Mouse (Mus musculus) MEL (cell line): ENCODE results near the gene Akap5. TPM values are rescaled to one million over a fixed set of nuclear protein-coding genes. Genes with fewer than 3 reads are reported as not detected.

Source experiments
- DNase-seq: peaks from one replicate; pipeline ENCODE4 v3.0.0; 2011; ENCODE audit warnings: low read depth, low spot score
- H3K27ac ChIP-seq: 2 replicates; pipeline ENCODE4 v1.5.1; 2012; ENCODE audit warnings: low read depth, mild to moderate bottlenecking, control low read depth, low read length, moderate library complexity; ENCODE audit not compliant: control insufficient read depth
- H3K27me3 ChIP-seq, 2 experiments: fragments of 150-350 bp in 1 of 2; sonication (generic) in 1 of 2; 2 replicates each; pipeline ENCODE4 v1.6.1; 2012; ENCODE audit warnings: low read length in 2 of 2, mild to moderate bottlenecking in 2 of 2, improper control_type of control experiment in 1 of 2, moderate library complexity in 1 of 2; ENCODE audit not compliant: insufficient read depth in 2 of 2, control insufficient read depth in 1 of 2
- H3K36me3 ChIP-seq, 2 experiments: 2 replicates each; pipeline ENCODE4 v1.6.1; 2012 to 2014; ENCODE audit warnings: low read length in 2 of 2, improper control_type of control experiment in 1 of 2, inconsistent platforms in 1 of 2, mild to moderate bottlenecking in 1 of 2; ENCODE audit not compliant: insufficient read depth in 2 of 2, control insufficient read depth in 1 of 2
- H3K4me1 ChIP-seq, 2 experiments: fragments of 150-350 bp in 1 of 2; sonication (generic) in 1 of 2; 2 replicates each; pipeline ENCODE4 v1.6.1; 2012; ENCODE audit warnings: low read length in 2 of 2, improper control_type of control experiment in 1 of 2, mild to moderate bottlenecking in 1 of 2; ENCODE audit not compliant: insufficient read depth in 2 of 2, control insufficient read depth in 1 of 2
- H3K4me3 ChIP-seq, 2 experiments: fragments of 150-350 bp in 1 of 2; sonication (generic) in 1 of 2; 2 replicates each; pipeline ENCODE4 v1.5.1; 2012; ENCODE audit warnings: low read depth in 2 of 2, low read length in 2 of 2, mild to moderate bottlenecking in 2 of 2, moderate library complexity in 2 of 2, control low read depth in 1 of 2, improper control_type of control experiment in 1 of 2; ENCODE audit not compliant: control insufficient read depth in 1 of 2, insufficient read depth in 1 of 2
- H3K79me2 ChIP-seq: 2 replicates; pipeline ENCODE4 v1.6.1; 2012; ENCODE audit warnings: mild to moderate bottlenecking, low read length, moderate library complexity; ENCODE audit not compliant: control insufficient read depth, poor library complexity, insufficient read depth
- H3K9ac ChIP-seq: 2 replicates; pipeline ENCODE4 v1.6.1; 2012; ENCODE audit warnings: low read depth, mild to moderate bottlenecking, control low read depth, low read length, moderate library complexity; ENCODE audit not compliant: control insufficient read depth, poor library complexity, severe bottlenecking
- H3K9me3 ChIP-seq: fragments of 150-350 bp; sonication (generic); replicated peaks from 2 replicates; pipeline ENCODE4 v1.6.1; 2012; ENCODE audit warnings: mild to moderate bottlenecking, low read length, improper control_type of control experiment, moderate library complexity; ENCODE audit not compliant: insufficient read depth
- BHLHE40 ChIP-seq: IDR thresholded peaks from 2 replicates; pipeline ENCODE4 v1.6.1; 2012; ENCODE audit warnings: low read depth, mild to moderate bottlenecking, inconsistent platforms, low read length, improper control_type of control experiment, borderline replicate concordance
- CHD1 ChIP-seq: IDR thresholded peaks from 2 replicates; pipeline ENCODE4 v1.6.1; 2012; ENCODE audit warnings: low read depth, mild to moderate bottlenecking, inconsistent platforms, low read length, improper control_type of control experiment
- CHD2 ChIP-seq: IDR thresholded peaks from 2 replicates; pipeline ENCODE4 v1.6.1; 2011; ENCODE audit warnings: low read length, improper control_type of control experiment
- CTCF ChIP-seq, 3 experiments: IDR thresholded peaks in 2 of 3; conservative IDR thresholded peaks in 1 of 3; 2 replicates each; pipeline ENCODE4 v1.5.1; 2011 to 2012; ENCODE audit warnings: low read length in 3 of 3, low read depth in 2 of 3, mild to moderate bottlenecking in 2 of 3, improper control_type of control experiment in 1 of 3, inconsistent platforms in 1 of 3, mixed read lengths in 1 of 3, moderate library complexity in 1 of 3; ENCODE audit not compliant: control insufficient read depth in 1 of 3, insufficient read depth in 1 of 3, poor library complexity in 1 of 3, severe bottlenecking in 1 of 3
- E2F4 ChIP-seq: IDR thresholded peaks from 2 replicates; pipeline ENCODE4 v1.6.1; 2011; ENCODE audit warnings: low read depth, low read length, improper control_type of control experiment, borderline replicate concordance
- ELF1 ChIP-seq: IDR thresholded peaks from 2 replicates; pipeline ENCODE4 v1.6.1; 2014; ENCODE audit warnings: low read depth, mild to moderate bottlenecking, inconsistent platforms, low read length, improper control_type of control experiment, moderate library complexity
- EP300 ChIP-seq, 2 experiments: IDR thresholded peaks; 2 replicates each; pipeline ENCODE4 v1.6.1; 2011; ENCODE audit warnings: improper control_type of control experiment in 2 of 2, low read length in 2 of 2, low read depth in 1 of 2, mild to moderate bottlenecking in 1 of 2
- ETS1 ChIP-seq: IDR thresholded peaks from 2 replicates; pipeline ENCODE4 v1.6.1; 2012; ENCODE audit warnings: low read depth, mild to moderate bottlenecking, inconsistent platforms, low read length, improper control_type of control experiment, moderate library complexity
- GABPA ChIP-seq: IDR thresholded peaks from 2 replicates; pipeline ENCODE4 v1.6.1; 2012; ENCODE audit warnings: low read depth, mild to moderate bottlenecking, inconsistent platforms, low read length, improper control_type of control experiment, moderate library complexity
- GATA1 ChIP-seq: IDR thresholded peaks from 2 replicates; pipeline ENCODE4 v1.6.1; 2011; ENCODE audit warnings: low read depth, low read length, improper control_type of control experiment
- HCFC1 ChIP-seq: IDR thresholded peaks from 2 replicates; pipeline ENCODE4 v1.6.1; 2012; ENCODE audit warnings: low read depth, mild to moderate bottlenecking, inconsistent platforms, low read length, improper control_type of control experiment, moderate library complexity
- JUND ChIP-seq: IDR thresholded peaks from 2 replicates; pipeline ENCODE4 v1.6.1; 2011; ENCODE audit warnings: low read depth, mild to moderate bottlenecking, improper control_type of control experiment, low read length
- KAT2A ChIP-seq: conservative IDR thresholded peaks from 2 replicates; pipeline ENCODE4 v1.6.1; 2012; ENCODE audit warnings: low read depth, low read length, improper control_type of control experiment, inconsistent platforms
- MAX ChIP-seq: IDR thresholded peaks from 2 replicates; pipeline ENCODE4 v1.6.1; 2011; ENCODE audit warnings: low read length, improper control_type of control experiment
- MAZ ChIP-seq: IDR thresholded peaks from 2 replicates; pipeline ENCODE4 v1.6.1; 2012; ENCODE audit warnings: low read depth, mild to moderate bottlenecking, inconsistent platforms, low read length, improper control_type of control experiment
- MEF2A ChIP-seq: IDR thresholded peaks from 2 replicates; pipeline ENCODE4 v1.6.1; 2014; ENCODE audit warnings: low read depth, mild to moderate bottlenecking, inconsistent platforms, low read length, improper control_type of control experiment; ENCODE audit not compliant: poor library complexity, insufficient replicate concordance, severe bottlenecking; ENCODE audit errors: extremely low read depth
- MXI1 ChIP-seq: IDR thresholded peaks from 2 replicates; pipeline ENCODE4 v1.6.1; 2011; ENCODE audit warnings: mild to moderate bottlenecking, low read depth, low read length, improper control_type of control experiment
- MYB ChIP-seq: IDR thresholded peaks from 2 replicates; pipeline ENCODE4 v1.6.1; 2011; ENCODE audit warnings: mild to moderate bottlenecking, low read depth, low read length, improper control_type of control experiment
- MYC ChIP-seq: IDR thresholded peaks from 2 replicates; pipeline ENCODE4 v1.6.1; 2011; ENCODE audit warnings: low read depth, mild to moderate bottlenecking, low read length, improper control_type of control experiment, moderate library complexity
- NELFE ChIP-seq: IDR thresholded peaks from 2 replicates; pipeline ENCODE4 v1.6.1; 2011; ENCODE audit warnings: low read depth, low read length, improper control_type of control experiment
- NRF1 ChIP-seq: IDR thresholded peaks from 2 replicates; pipeline ENCODE4 v1.6.1; 2014; ENCODE audit warnings: low read depth, mild to moderate bottlenecking, inconsistent platforms, low read length, improper control_type of control experiment, moderate library complexity; ENCODE audit not compliant: poor library complexity, insufficient read depth, severe bottlenecking
- POLR2A ChIP-seq, 2 experiments: IDR thresholded peaks; 2 replicates each; pipeline ENCODE4 v1.6.1; 2011 to 2012; ENCODE audit warnings: low read length in 2 of 2, mild to moderate bottlenecking in 2 of 2, control low read depth in 1 of 2, improper control_type of control experiment in 1 of 2, low read depth in 1 of 2, moderate library complexity in 1 of 2; ENCODE audit not compliant: control insufficient read depth in 1 of 2, insufficient read depth in 1 of 2, poor library complexity in 1 of 2
- POLR2AphosphoS2 ChIP-seq: IDR thresholded peaks from 2 replicates; pipeline ENCODE4 v1.6.1; 2011; ENCODE audit warnings: low read length, improper control_type of control experiment
- POLR2AphosphoS5 ChIP-seq: IDR thresholded peaks from 2 replicates; pipeline ENCODE4 v1.6.1; 2012; ENCODE audit warnings: low read depth, borderline replicate concordance, mild to moderate bottlenecking, inconsistent platforms, low read length, moderate library complexity, mixed read lengths
- RAD21 ChIP-seq: IDR thresholded peaks from 2 replicates; pipeline ENCODE4 v1.6.1; 2011; ENCODE audit warnings: mild to moderate bottlenecking, low read depth, low read length, improper control_type of control experiment
- RCOR1 ChIP-seq: IDR thresholded peaks from 2 replicates; pipeline ENCODE4 v1.6.1; 2012; ENCODE audit warnings: low read depth, mild to moderate bottlenecking, inconsistent platforms, low read length, improper control_type of control experiment
- SIN3A ChIP-seq: IDR thresholded peaks from 2 replicates; pipeline ENCODE4 v1.6.1; 2012; ENCODE audit warnings: low read length, improper control_type of control experiment, inconsistent platforms
- SMC3 ChIP-seq: IDR thresholded peaks from 2 replicates; pipeline ENCODE4 v1.6.1; 2011; ENCODE audit warnings: low read depth, low read length, improper control_type of control experiment
- TAL1 ChIP-seq: IDR thresholded peaks from 2 replicates; pipeline ENCODE4 v1.6.1; 2012; ENCODE audit warnings: mild to moderate bottlenecking, inconsistent platforms, low read length, moderate library complexity, mixed read lengths
- TBP ChIP-seq: IDR thresholded peaks from 2 replicates; pipeline ENCODE4 v1.8.0; 2011; ENCODE audit warnings: low read depth, low read length, improper control_type of control experiment
- TCF12 ChIP-seq: IDR thresholded peaks from 2 replicates; pipeline ENCODE4 v1.6.1; 2014; ENCODE audit warnings: low read depth, mild to moderate bottlenecking, inconsistent platforms, low read length, improper control_type of control experiment, moderate library complexity
- USF1 ChIP-seq: IDR thresholded peaks from 2 replicates; pipeline ENCODE4 v1.6.1; 2014; ENCODE audit warnings: low read depth, mild to moderate bottlenecking, inconsistent platforms, low read length, improper control_type of control experiment, moderate library complexity
- USF2 ChIP-seq, 2 experiments: IDR thresholded peaks; 2 replicates each; pipeline ENCODE4 v1.6.1; 2011 to 2012; ENCODE audit warnings: improper control_type of control experiment in 2 of 2, low read length in 2 of 2, borderline replicate concordance in 1 of 2, inconsistent platforms in 1 of 2, low read depth in 1 of 2, mild to moderate bottlenecking in 1 of 2; ENCODE audit not compliant: insufficient read depth in 1 of 2
- ZC3H11A ChIP-seq: IDR thresholded peaks from 2 replicates; pipeline ENCODE4 v1.6.1; 2012; ENCODE audit warnings: low read depth, mild to moderate bottlenecking, inconsistent platforms, low read length, improper control_type of control experiment
- ZMIZ1 ChIP-seq: IDR thresholded peaks from 2 replicates; pipeline ENCODE4 v1.6.1; 2012; ENCODE audit warnings: low read depth, mild to moderate bottlenecking, inconsistent platforms, low read length, improper control_type of control experiment, moderate library complexity
- ZNF384 ChIP-seq: IDR thresholded peaks from 2 replicates; pipeline ENCODE4 v1.6.1; 2012; ENCODE audit warnings: low read depth, mild to moderate bottlenecking, inconsistent platforms, low read length, improper control_type of control experiment
- polyA plus RNA-seq, 2 experiments: library from polyadenylated mRNA; stranded (reverse) in 1 of 2; unstranded in 1 of 2; fragments of >175 nt in 1 of 2; fragments of >200 nt in 1 of 2; gene quantifications; 2 replicates each; pipeline versions ENCODE4 v1.2.1 to v1.2.4; 2012; ENCODE audit warnings: low replicate concordance in 2 of 2, low read depth in 1 of 2; ENCODE audit not compliant: insufficient read length in 2 of 2, insufficient read depth in 1 of 2, missing spikeins in 1 of 2
- total RNA-seq: library from RNA; depleted of rRNA; stranded (reverse); fragments of 300-350 nt; gene quantifications from 2 replicates; pipeline ENCODE4 v1.2.3, GENCODE M21; 2012

Akap5 gene
- total and polyA plus RNA-seq, 3 experiments: 0.65 to 0.69 TPM; not detected in 1

GRCm38 (mm10) chr12:76369206-76369977, 44.7 kb downstream of the Akap5 start, which contains the start of gene Zbtb25:
TSS of gene Zbtb25 (minus strand) at chr12:76369602.
- peaks cover 81% of the 10 kb centered on the region for H3K79me2 ChIP-seq
- DNase-seq: peak; percentile 82
- H3K4me1 ChIP-seq: peaks cover 26 to 35% of the 10 kb centered on the region in 2 experiments
- H3K9ac ChIP-seq: peak within 1 kb of the TSS; percentile 100
- peak within 1 kb of the TSS; percentile 97 for H3K27ac ChIP-seq
- H3K36me3 ChIP-seq: peaks cover 0 to 46% of the 10 kb centered on the region in 2 experiments; a peak in 2 of 4 replicates
- no peaks in the 10 kb centered on the region for H3K27me3 ChIP-seq
- H3K9me3 ChIP-seq: no peaks in the 10 kb centered on the region
- peak within 1 kb of the TSS; percentile 87 to 94 for H3K4me3 ChIP-seq
- TF ChIP-seq BHLHE40 (no peak), NELFE (peak; percentile 66), JUND (no peak), ZC3H11A (no peak), MEF2A (no peak), POLR2AphosphoS2 (no peak), POLR2A (IDR thresholded peaks at IDR 0.05; ENCODE audit: control insufficient read depth in 1 of 2, insufficient read depth in 1 of 2, low read depth in 1 of 2, low read length in 2 of 2, poor library complexity in 1 of 2) (peak; percentile 64 to 86; a peak in 2 of 4 replicates), MXI1 (peak; percentile 74), MYB (no peak), CHD1 (peak; percentile 97), TAL1 (no peak), MAX (peak; percentile 87), POLR2AphosphoS5 (no peak), TCF12 (no peak), USF1 (peak; percentile 88), NRF1 (peak; percentile 57), TBP (no peak), ETS1 (no peak), ELF1 (0 out of 2 replicates have a peak, but pooled peaks have one; percentile 19), RAD21 (no peak), CHD2 (no peak), ZMIZ1 (no peak), SMC3 (no peak), KAT2A (0 out of 2 replicates have a peak, but pooled peaks have one; percentile 1), RCOR1 (no peak), GABPA (no peak), SIN3A (no peak), EP300 (IDR thresholded peaks at IDR 0.05; ENCODE audit: low read depth in 1 of 2, low read length in 2 of 2) (peak in 1 of 2 experiments; percentile 4; a peak in 1 of 4 replicates), E2F4 (no peak; the same call in 1 of the 2 replicates), MYC (no peak), USF2 (IDR thresholded peaks at IDR 0.05; ENCODE audit: borderline replicate concordance in 1 of 2, insufficient read depth in 1 of 2, low read depth in 1 of 2, low read length in 2 of 2) (no peak), HCFC1 (0 out of 2 replicates have a peak, but pooled peaks have one; percentile 8), GATA1 (no peak), MAZ (peak; percentile 49; the same call in 1 of the 2 replicates), ZNF384 (peak; percentile 83), CTCF (IDR thresholded peaks at IDR 0.05 in 2 of 3, conservative IDR thresholded peaks at IDR 0.05 in 1 of 3; ENCODE audit: control insufficient read depth in 1 of 3, insufficient read depth in 1 of 3, low read depth in 2 of 3, low read length in 3 of 3, poor library complexity in 1 of 3, severe bottlenecking in 1 of 3) (0 out of 6 replicates have a peak, but pooled peaks of 1 of the 3 experiments have one; percentile 0)
